Mouse (Mus musculus): ENCODE results near the gene a. TPM values are rescaled to one million over a fixed set of nuclear protein-coding genes. Genes with fewer than 3 reads are reported as not detected.
"Not testable (repeated sequence)": the region's sequence is repeated elsewhere in the genome, so short reads cannot be mapped to it uniquely, and the experiment has no call there.

a gene
- polyA plus RNA-seq, 1 experiment from 2014 or later: 21.4 TPM

DNA sequence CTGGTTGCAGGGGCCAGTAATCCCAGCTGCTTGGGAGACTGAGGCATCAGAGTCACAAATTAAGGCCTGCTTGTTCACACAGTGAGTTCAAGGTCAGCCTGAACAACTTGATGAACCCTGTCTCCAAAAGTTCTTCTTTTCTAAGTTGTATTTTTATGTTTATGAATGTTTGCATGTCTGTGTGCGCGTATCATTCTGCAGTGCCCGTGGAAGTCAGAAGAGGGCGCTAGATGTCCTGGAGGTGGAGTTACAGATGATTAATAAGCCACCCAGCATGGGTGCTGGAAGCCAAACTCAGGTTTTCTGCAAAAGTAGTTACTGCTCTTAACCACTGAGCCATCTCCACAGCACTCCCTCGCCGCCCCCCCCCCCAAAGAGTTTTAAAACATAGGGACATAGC, 118.6 kb downstream of the a start:
- no peak for ATAC-seq (ENCODE audit: insufficient number of reproducible peaks, low FRiP score, low TSS enrichment, low read depth)
- Histone ChIP-seq H3K9me3 (no peaks in the 10 kb centered on the region), H3K36me3 (no peaks in the 10 kb centered on the region), H3K9ac (no peak overlapping the region), H3K4me1 (no peaks in the 10 kb centered on the region), H3K4me2 (no peak overlapping the region), H3K4me3 (no peak overlapping the region), H3K27me3 (no peaks in the 10 kb centered on the region), H3K27ac (no peak overlapping the region)
- WGBS: 85% methylated on average over 6 of the region's 6 CpGs

DNA sequence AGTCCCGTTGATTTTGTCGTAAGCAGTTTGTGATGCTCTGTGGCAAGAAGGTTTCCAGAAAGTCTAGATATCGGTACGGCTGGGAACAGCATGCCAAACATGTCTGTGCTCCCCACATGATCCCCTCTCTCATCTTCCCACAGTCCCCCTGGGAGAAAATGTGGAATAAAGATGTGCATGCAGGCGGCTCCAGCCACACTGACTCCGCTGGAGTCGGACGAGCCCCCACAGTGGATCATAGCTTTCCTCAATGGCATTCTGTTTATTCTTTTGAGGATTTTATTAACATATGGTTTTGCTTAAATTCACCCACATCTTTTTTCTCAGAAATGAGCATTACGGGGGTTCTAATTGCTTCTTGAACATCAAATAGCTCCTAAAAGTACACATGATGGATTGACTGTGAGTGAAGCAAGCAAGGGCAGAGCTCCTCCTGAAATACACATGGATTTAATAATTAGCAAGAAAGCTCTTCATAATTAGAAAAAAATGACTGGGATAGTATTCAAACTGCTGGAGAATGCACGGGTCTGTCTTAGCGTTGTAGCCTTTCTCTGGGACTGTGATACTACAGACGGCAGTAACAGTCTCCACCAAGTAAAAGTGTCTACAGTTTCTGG, 124.8 kb downstream of the a start:
- Histone ChIP-seq H3K36me3 (no peaks in the 10 kb centered on the region), H3K4me1 (no peaks in the 10 kb centered on the region), H3K9ac (no peak overlapping the region), H3K27ac (peak overlapping the region; percentile 38; the same call in 1 of the 2 replicates), H3K27me3 (0 out of 2 replicates have a peak, but pooled peaks cover 3% of the 10 kb centered on the region), H3K9me3 (no peaks in the 10 kb centered on the region), H3K4me2 (no peak overlapping the region), H3K4me3 (no peak overlapping the region)
- 26% methylated on average over 12 of the region's 12 CpGs for WGBS
- no peak for ATAC-seq (ENCODE audit: insufficient number of reproducible peaks, low FRiP score, low TSS enrichment, low read depth)

DNA sequence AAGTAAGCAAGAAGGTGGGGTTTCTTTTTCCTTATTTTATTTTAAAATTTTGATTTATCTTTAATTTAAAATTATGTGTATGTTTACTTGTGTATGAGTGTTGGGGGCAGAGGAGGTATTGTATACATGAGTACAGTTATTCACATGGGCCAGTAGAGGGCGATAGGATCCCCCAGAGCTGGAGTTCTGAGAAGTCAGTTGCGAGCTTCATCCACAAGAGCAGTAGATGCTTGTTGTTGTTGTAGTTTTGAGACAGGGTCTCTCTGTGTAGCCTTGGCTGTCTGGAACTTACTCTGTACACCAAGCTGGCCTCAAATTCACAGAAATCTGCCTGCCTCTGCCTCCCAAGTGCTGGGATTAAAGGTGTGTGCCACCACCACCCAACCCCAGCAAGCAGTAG, 125.3 kb downstream of the a start:
- no peaks in the 10 kb centered on the region for H3K36me3 ChIP-seq
- no peak for ATAC-seq (ENCODE audit: insufficient number of reproducible peaks, low FRiP score, low TSS enrichment, low read depth)
- H3K4me3 ChIP-seq: no peak overlapping the region
- no peaks in the 10 kb centered on the region for H3K4me1 ChIP-seq
- no peak overlapping the region for H3K27ac ChIP-seq
- no peak overlapping the region for H3K4me2 ChIP-seq
- no peaks in the 10 kb centered on the region for H3K9me3 ChIP-seq
- WGBS: 15% methylated on average over 2 of the region's 2 CpGs
- no peak overlapping the region for H3K9ac ChIP-seq
- H3K27me3 ChIP-seq: 0 out of 2 replicates have a peak, but pooled peaks cover 6% of the 10 kb centered on the region

DNA sequence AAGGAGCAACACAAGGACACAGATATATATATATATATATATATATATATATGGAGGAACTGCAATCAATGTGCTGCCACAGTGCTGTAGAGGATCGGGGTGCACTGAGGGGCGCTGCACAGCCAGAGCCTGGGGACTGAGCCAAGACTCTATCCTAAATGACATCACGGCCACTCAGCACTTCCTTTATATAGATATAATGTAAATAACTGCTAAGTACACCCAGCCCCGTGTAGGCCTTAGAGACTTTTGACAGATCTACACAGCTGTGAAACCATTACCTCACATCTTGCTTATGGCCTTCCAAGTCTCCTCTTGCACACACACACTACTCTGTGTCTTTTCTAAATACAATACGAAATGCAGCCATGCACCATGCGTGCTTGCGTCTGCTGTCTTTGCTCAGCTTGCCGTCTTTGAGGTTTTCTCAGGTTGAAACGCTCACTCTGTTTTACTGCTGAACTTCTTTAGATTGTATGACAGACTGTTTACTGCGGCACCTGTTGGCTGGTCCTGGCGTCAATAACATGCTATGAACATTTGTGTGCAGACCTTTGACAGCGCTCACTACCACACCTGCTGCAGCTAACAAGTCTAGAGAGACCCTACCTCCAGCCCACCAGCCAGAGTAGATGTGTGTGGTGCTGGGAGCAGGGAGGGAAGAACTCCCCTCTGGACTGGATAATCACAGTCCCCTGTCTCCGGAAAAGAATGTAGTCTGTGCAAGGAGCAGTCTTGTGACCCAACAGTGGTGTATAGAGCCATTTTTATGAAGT, 126.9 kb downstream of the a start:
- Histone ChIP-seq H3K27me3 (0 out of 2 replicates have a peak, but pooled peaks cover 6% of the 10 kb centered on the region), H3K9ac (no peak overlapping the region), H3K4me1 (no peaks in the 10 kb centered on the region), H3K27ac (no peak overlapping the region), H3K9me3 (no peaks in the 10 kb centered on the region), H3K36me3 (no peaks in the 10 kb centered on the region), H3K4me3 (no peak overlapping the region), H3K4me2 (no peak overlapping the region)
- WGBS: 49% methylated on average over 13 of the region's 13 CpGs
- ATAC-seq (ENCODE audit: insufficient number of reproducible peaks, low FRiP score, low TSS enrichment, low read depth): no peak

DNA sequence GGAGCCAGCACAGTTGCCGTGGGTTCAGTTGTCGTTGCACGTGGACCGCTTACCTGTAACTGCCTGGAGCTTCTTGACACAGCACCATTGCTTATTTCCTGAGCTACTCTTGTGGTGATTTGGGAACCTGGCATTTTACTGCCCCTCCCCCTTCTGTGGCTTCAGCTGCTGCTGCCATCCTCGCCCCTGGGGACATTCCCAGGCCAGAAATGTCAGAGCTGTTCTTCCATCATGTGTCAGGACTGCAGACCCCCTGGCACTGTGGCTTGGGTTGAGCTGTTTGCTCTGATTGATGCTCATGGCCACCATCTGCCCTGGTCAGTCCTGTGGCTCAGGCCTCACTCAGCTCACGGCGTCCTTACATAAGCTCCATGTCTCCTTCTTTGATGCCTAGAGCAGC, 129.7 kb downstream of the a start:
- Histone ChIP-seq H3K4me3 (no peak overlapping the region), H3K36me3 (no peaks in the 10 kb centered on the region), H3K27me3 (0 out of 2 replicates have a peak, but pooled peaks cover 6% of the 10 kb centered on the region), H3K9ac (no peak overlapping the region), H3K27ac (no peak overlapping the region), H3K9me3 (no peaks in the 10 kb centered on the region), H3K4me1 (peaks cover 3% of the 10 kb centered on the region; the same call in 1 of the 2 replicates), H3K4me2 (no peak overlapping the region)
- WGBS: 83% methylated on average over 7 of the region's 7 CpGs
- no peak for ATAC-seq (ENCODE audit: insufficient number of reproducible peaks, low FRiP score, low TSS enrichment, low read depth)

DNA sequence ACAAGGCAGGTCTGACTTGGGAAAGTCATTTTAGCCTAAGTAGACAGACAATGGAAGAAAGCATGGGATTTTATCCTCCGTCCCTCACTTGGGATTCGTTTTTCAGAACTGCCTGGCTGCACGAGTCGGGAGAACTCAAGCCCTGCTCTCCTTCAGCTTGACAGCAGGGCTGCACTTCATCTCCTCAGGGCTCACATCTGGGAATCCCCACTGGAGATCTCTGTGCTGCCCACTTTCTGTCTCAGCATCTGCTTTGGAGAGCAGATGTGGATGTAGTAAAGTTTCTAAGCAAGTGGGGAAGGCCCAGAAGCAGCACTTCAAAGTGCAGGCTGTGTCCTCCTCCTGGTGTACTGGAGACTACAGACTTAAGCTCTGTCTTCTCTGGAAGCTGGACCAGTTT, 130.9 kb downstream of the a start:
- not testable (repeated sequence) for H3K9ac ChIP-seq; H3K4me3 ChIP-seq; ATAC-seq (ENCODE audit: insufficient number of reproducible peaks, low FRiP score, low TSS enrichment, low read depth); H3K9me3 ChIP-seq; H3K27ac ChIP-seq; H3K36me3 ChIP-seq; H3K27me3 ChIP-seq; H3K4me2 ChIP-seq; H3K4me1 ChIP-seq
- WGBS: no CpG with 5 or more reads among the region's 4 CpGs

DNA sequence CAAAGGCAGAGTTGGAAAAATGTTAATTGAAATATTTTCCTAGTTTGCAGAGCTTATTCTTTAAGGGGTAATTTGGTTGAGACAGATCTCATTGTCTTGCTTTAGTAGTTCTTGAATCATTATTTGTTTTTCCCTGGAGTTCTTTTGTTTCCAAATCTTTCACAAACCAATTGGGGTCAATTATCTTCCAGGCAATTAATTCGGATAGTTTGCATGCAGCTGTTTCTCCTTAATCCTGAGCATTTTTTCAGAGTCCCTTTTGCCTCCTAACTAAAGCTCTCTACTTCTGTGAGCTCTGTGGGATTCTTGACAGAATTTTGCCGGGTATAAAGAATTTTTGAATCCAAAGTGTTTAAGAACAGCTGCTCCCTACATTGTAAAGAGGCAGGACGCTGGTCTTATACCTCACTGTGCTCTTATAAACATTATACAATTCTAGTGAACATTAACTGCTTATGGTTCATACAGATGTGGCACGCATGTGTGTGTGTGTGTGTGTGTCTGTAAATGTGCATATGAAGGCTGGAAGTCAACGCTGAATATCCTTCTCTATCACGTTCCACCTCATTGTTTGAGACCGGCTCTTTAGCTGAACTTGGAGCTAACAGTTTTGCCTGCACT, 134.3 kb downstream of the a start:
- peaks cover 5% of the 10 kb centered on the region; the same call in 1 of the 2 replicates for H3K4me1 ChIP-seq
- WGBS: 26% methylated on average over 7 of the region's 7 CpGs
- H3K4me2 ChIP-seq: no peak overlapping the region
- H3K9ac ChIP-seq: no peak overlapping the region
- no peak overlapping the region for H3K4me3 ChIP-seq
- H3K36me3 ChIP-seq: no peaks in the 10 kb centered on the region
- no peak for ATAC-seq (ENCODE audit: insufficient number of reproducible peaks, low FRiP score, low TSS enrichment, low read depth)
- peak overlapping the region; percentile 54; the same call in 1 of the 2 replicates for H3K27ac ChIP-seq
- 0 out of 2 replicates have a peak, but pooled peaks cover 9% of the 10 kb centered on the region for H3K27me3 ChIP-seq
- no peaks in the 10 kb centered on the region for H3K9me3 ChIP-seq

DNA sequence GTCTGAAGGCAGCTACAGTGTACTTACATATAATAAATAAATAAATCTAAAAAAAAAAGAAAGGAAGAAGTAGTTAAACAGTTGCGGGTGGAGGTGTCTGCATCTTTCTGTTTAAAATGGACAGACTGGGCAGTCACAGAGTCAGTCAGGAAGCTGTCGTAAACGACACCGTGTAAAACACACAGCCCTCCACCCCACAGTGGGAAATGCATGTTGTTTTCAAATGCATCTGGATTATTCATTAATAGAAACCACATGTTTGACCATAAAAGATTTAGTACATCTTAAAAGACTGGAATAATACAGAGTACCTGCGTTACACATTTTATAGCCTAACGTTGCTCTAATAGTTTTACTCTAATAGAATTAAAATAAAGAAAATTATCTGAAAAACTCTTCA, 135.6 kb downstream of the a start:
- Histone ChIP-seq H3K27ac (no peak overlapping the region), H3K36me3 (no peaks in the 10 kb centered on the region), H3K4me1 (peaks cover 6% of the 10 kb centered on the region; the same call in 1 of the 2 replicates), H3K27me3 (0 out of 2 replicates have a peak, but pooled peaks cover 6% of the 10 kb centered on the region), H3K9me3 (no peaks in the 10 kb centered on the region), H3K9ac (no peak overlapping the region), H3K4me2 (no peak overlapping the region), H3K4me3 (no peak overlapping the region)
- ATAC-seq (ENCODE audit: insufficient number of reproducible peaks, low FRiP score, low TSS enrichment, low read depth): no peak
- 28% methylated on average over 6 of the region's 6 CpGs for WGBS

DNA sequence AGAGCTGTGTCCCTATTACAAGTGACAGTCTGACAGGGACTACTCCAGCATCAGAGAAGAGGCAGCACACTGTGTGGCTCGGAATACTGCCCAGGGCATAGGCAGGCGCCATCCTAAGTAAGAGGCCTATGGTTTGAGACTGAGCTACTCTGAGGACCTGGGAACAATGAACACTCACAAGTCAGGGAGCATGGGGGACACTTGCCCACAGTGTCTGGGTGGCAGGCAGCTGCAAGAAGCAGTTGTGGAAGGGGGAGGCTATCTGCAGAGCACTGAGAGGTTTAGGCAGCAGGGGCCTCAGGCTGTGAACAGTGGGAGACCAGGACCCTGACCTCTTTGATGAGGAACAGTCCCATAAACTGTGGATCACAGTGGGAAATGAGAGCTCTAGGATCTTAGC, 137.1 kb downstream of the a start:
- Histone ChIP-seq H3K9me3 (no peaks in the 10 kb centered on the region), H3K4me3 (no peak overlapping the region), H3K4me2 (no peak overlapping the region), H3K9ac (no peak overlapping the region), H3K4me1 (peaks cover 8% of the 10 kb centered on the region; the same call in 1 of the 2 replicates), H3K27ac (no peak overlapping the region), H3K36me3 (no peaks in the 10 kb centered on the region), H3K27me3 (0 out of 2 replicates have a peak, but pooled peaks cover 6% of the 10 kb centered on the region)
- no peak for ATAC-seq (ENCODE audit: insufficient number of reproducible peaks, low FRiP score, low TSS enrichment, low read depth)
- 41% methylated on average over 2 of the region's 2 CpGs for WGBS

DNA sequence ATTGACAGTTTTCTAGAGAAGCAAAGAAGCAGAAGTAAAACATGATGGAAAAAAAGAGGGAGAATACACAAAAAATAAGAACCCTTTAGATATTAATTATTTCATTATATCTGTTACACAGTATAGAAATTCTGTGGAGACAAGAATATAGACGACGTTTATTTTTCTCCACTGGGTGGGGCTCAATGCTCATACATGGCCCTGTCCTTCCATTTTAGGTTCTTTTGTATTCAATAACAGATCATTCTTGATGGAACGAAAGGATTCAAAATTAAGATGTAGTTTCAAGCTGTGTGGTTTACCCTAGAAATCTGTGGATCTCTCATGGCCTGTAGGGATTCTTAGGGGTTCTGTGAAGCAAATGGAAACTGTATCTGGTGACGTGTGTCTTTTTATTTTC, 142.7 kb downstream of the a start:
- no peak overlapping the region for H3K4me3 ChIP-seq
- H3K9ac ChIP-seq: no peak overlapping the region
- H3K4me1 ChIP-seq: 0 out of 2 replicates have a peak, but pooled peaks cover 4% of the 10 kb centered on the region
- no peak overlapping the region for H3K4me2 ChIP-seq
- no peaks in the 10 kb centered on the region for H3K9me3 ChIP-seq
- peaks cover 6% of the 10 kb centered on the region; the same call in 1 of the 2 replicates for H3K27me3 ChIP-seq
- no peak overlapping the region for H3K27ac ChIP-seq
- no peaks in the 10 kb centered on the region for H3K36me3 ChIP-seq
- no peak for ATAC-seq (ENCODE audit: insufficient number of reproducible peaks, low FRiP score, low TSS enrichment, low read depth)
- 47% methylated on average over 4 of the region's 4 CpGs for WGBS

DNA sequence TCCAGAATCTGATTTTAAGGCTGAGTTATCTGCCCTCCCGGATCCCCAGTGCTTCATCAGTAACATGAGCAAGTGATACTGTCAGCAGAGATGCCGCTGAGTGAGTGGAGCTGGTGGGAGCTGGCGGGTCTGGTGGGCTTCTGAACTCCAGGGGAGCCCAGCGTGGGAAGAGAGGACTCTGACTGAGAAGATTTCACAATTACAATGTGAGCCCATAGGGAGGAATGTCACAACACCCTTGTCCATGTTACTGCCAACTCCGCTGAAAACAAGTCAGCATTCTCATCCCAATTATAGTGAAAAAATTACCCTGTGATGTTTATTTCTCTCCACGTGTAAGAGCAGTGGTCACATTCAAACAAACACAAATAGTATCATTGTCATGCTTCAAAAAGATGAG, 144.9 kb downstream of the a start:
- Histone ChIP-seq H3K4me1 (0 out of 2 replicates have a peak, but pooled peaks cover 4% of the 10 kb centered on the region), H3K9me3 (no peaks in the 10 kb centered on the region), H3K4me2 (no peak overlapping the region), H3K27me3 (peaks cover 6% of the 10 kb centered on the region; the same call in 1 of the 2 replicates), H3K36me3 (no peaks in the 10 kb centered on the region), H3K27ac (no peak overlapping the region), H3K4me3 (no peak overlapping the region), H3K9ac (no peak overlapping the region)
- no peak for ATAC-seq (ENCODE audit: insufficient number of reproducible peaks, low FRiP score, low TSS enrichment, low read depth)
- WGBS: 64% methylated on average over 6 of the region's 6 CpGs

Measured in limb, embryonic 15.5 days (tissue).